Mouse (Mus musculus): ENCODE data around the gene Xxylt1.

DNA sequence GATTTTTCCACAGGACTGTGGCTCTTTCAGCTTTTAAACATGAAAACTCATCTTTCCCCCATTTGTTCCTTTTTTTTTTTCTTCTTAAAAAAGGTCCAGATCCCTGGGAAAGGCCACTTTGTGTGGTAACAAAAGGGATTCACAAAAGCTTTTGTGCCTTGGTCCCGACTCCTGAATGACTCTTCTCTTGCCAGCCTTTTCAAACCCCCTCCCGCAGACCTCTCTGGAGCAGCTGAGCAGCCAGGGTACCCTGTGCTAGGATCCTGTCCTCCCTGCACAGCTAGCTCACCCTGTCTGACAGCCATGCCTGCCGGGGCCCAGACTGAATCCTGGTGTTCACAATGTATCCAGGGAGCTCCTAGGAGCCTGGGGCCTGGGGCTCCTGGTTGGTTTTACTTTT is 47.2 kb downstream of the Xxylt1 start:
- TF ChIP-seq CTCF (IDR thresholded peaks at IDR 0.05; ENCODE audit: control insufficient read depth, insufficient read depth, low read length) (no peak), POLR2A (IDR thresholded peaks at IDR 0.05; ENCODE audit: borderline replicate concordance, control insufficient read depth, low read depth, low read length) (no peak)
